Mouse (Mus musculus) spleen, postnatal 14 days (tissue): ENCODE results near the gene Gpc6.

Experiments
- DNase-seq, 2 experiments: peaks; one replicate each; pipeline ENCODE4 v3.0.0; 2021 to 2022; ENCODE audit warnings: low spot score in 2 of 2

The Gpc6 gene

GRCm38 (mm10) chr14:117452150-117452549 lies 527.0 kb downstream of the Gpc6 start:
- DNase-seq = no peak

- no peak for DNase-seq
These were observed 548.3 kb downstream of the Gpc6 start for GRCm38 (mm10) chr14:117473378-117473777.

GRCm38 (mm10) chr14:117478879-117479278 lies 553.8 kb downstream of the Gpc6 start:
- no peak for DNase-seq

GRCm38 (mm10) chr14:117487161-117487754 lies 562.1 kb downstream of the Gpc6 start:
- no peak for DNase-seq

- DNase-seq = no peak
These were observed 565.4 kb downstream of the Gpc6 start for GRCm38 (mm10) chr14:117490469-117490868.

- DNase-seq = no peak
These were observed 570.0 kb downstream of the Gpc6 start for GRCm38 (mm10) chr14:117495118-117495517.

- DNase-seq = no peak
These were observed 573.7 kb downstream of the Gpc6 start for GRCm38 (mm10) chr14:117498785-117499184.

- no peak for DNase-seq
These were observed 574.2 kb downstream of the Gpc6 start for GRCm38 (mm10) chr14:117499354-117499753.

GRCm38 (mm10) chr14:117514829-117515228 lies 589.7 kb downstream of the Gpc6 start:
- DNase-seq = no peak

- DNase-seq = no peak
These were observed 594.5 kb downstream of the Gpc6 start for GRCm38 (mm10) chr14:117519574-117519973.

- no peak for DNase-seq
These were observed 595.6 kb downstream of the Gpc6 start for GRCm38 (mm10) chr14:117520706-117521105.

GRCm38 (mm10) chr14:117525133-117525532 lies 600.0 kb downstream of the Gpc6 start:
- no peak for DNase-seq

- DNase-seq = no peak
These were observed 601.9 kb downstream of the Gpc6 start for GRCm38 (mm10) chr14:117527053-117527452.

GRCm38 (mm10) chr14:117529439-117529838 lies 604.3 kb downstream of the Gpc6 start:
- no peak for DNase-seq

GRCm38 (mm10) chr14:117552776-117553175 lies 627.7 kb downstream of the Gpc6 start:
- DNase-seq = no peak

- no peak for DNase-seq
These were observed 631.7 kb downstream of the Gpc6 start for GRCm38 (mm10) chr14:117556715-117557320.

GRCm38 (mm10) chr14:117562146-117562545 lies 637.0 kb downstream of the Gpc6 start:
- DNase-seq = no peak

- no peak for DNase-seq
These were observed 644.2 kb downstream of the Gpc6 start for GRCm38 (mm10) chr14:117569278-117569677.

- DNase-seq = no peak
These were observed 647.1 kb downstream of the Gpc6 start for GRCm38 (mm10) chr14:117572213-117572612.

- DNase-seq = no peak
These were observed 649.1 kb downstream of the Gpc6 start for GRCm38 (mm10) chr14:117574216-117574615.

GRCm38 (mm10) chr14:117581740-117582139 lies 656.6 kb downstream of the Gpc6 start:
- DNase-seq = no peak

- DNase-seq = no peak
These were observed 674.6 kb downstream of the Gpc6 start for GRCm38 (mm10) chr14:117599758-117600157.

GRCm38 (mm10) chr14:117603837-117604236 lies 678.7 kb downstream of the Gpc6 start:
- no peak for DNase-seq

- DNase-seq = no peak
These were observed 680.6 kb downstream of the Gpc6 start for GRCm38 (mm10) chr14:117605750-117606149.
